Mouse (Mus musculus) ES-CJ7 (cell line): ENCODE measurements around the gene Gpr45.
"Not testable (repeated sequence)": the region's sequence is repeated elsewhere in the genome, so short reads cannot be mapped to it uniquely, and the experiment has no call there.

Experiments used
- DNase-seq: peaks from one replicate; pipeline ENCODE4 v3.0.0; 2011; ENCODE audit warnings: low read depth, low spot score

The Gpr45 gene

DNA sequence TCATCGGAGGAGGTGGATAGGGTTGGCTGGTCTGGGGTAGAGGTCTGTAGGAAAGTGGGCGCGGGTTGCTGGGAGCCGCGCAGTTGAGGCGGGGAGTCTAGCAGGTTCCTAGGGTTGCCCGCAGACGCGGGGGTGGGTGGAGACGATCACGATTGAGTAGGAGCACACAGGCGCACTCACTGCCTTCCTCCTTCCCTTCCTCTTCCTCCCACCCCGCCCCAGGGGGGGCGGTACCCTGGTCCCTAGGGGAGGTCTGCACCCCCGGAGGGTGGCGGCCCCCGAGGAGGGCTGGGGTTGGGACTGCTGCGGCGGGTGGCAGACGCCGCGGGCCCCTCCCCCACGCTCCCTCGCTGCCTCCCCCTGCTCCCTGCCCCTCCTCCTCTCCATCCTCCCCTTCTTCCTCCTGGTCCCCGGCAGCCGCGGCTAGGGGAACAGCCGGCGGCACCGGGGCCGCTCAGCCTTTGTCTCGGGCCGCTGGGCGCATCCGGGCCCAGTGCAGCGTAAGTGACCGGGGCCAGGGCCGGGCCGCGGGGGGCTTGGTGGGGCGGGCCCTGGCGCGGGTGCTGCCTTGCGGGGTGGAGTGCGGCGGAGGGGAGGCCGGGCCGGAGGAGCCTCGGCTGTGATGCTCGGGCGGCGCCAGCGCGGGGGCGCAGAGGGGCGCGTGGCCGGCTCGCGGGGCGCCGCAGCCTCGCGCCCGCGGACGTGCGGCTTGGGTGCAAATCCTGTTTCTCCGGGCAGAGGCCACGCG is at the start of gene Gpr45:
Gpr45 (plus strand) TSS at position 139 of the 748 bp plus-strand sequence.
- DNase-seq, result peak; percentile 45

DNA sequence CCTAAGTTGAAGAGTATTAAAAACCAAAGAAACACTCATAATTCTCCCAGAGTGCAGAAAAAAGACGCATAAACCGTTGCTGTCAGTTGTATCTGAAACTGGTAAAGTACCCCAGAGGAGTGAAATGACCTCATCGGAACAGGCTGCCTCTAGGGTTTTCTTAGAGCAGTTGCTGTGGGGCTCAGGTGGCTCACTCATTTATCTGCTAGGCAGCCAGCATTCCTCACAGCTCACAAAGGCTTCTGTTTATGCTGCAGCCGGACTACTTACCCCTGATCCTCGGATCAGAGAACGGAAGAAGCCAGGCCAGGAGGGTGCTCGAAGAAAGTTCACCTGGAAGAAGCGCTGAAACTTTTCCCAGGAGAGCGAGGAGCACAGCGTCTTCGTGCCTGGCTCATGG is 47.5 kb upstream of the Gpr45 start:
- DNase-seq, result no peak

GRCm38 (mm10) chr1:42906696-42907095 is 46.0 kb upstream of the Gpr45 start:
- DNase-seq, result no peak

GRCm38 (mm10) chr1:42907153-42907552 is 45.5 kb upstream of the Gpr45 start:
- peak; percentile 16 for DNase-seq

DNA sequence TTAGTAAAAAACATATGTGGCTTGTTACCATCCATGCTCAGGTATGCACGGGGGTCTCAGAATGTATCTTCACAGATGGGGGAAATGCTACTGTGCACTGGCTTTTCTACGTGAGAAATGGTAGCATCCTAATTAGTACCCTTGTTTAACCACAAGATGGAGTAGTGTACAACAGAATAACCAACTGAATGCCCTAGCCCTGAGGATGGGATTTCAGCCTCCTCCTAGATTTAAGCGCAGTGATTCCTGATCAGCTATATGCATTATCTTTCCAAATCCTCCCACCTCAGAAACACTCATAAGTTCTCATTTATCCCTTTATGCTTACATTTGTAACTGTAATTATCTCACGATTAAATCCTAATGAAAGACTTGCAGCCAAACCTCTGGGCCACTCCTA is 37.6 kb upstream of the Gpr45 start:
- DNase-seq, result peak; percentile 66

DNA sequence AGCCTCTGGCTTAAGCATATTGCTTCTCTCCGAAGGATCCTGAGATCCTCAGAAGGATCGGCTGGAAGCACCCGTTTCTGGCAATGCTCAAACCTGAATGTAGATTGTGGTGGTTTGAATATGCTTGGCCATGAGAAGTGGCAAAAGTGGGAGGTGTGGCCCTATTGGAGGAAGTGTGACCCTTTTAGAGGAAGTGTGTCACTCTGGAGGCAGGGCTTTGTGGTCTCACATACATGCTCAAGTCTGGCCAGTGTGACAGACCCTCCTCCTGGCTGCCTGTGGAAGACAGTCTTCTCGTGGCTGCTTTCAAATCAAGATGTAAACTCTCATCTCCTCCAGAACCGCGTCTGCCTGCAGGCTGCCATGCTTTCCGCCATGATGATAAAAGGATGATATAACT is 36.0 kb upstream of the Gpr45 start:
- no peak for DNase-seq

DNA sequence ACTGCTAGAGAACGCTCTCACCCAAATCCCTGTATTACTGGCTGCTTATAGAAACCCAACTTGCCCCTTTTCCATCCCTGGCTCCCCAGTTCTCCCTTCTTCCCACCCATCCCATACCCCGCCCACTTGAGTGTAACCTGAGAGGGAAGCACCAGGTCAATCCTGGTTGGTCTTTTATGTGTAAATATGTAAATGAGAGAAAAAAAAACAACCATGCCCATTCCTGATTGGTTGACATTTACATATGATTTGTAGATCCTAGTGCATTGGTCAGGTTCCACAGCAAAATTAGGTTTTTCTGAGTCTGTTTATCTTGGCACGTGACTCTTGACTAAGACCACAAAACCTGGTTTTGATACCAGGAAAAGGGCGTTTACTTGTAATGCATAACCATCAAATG is 34.8 kb upstream of the Gpr45 start:
- DNase-seq, result peak; percentile 89

GRCm38 (mm10) chr1:42923924-42924323 is 28.7 kb upstream of the Gpr45 start:
- no peak for DNase-seq

GRCm38 (mm10) chr1:42933613-42934012 is 19.1 kb upstream of the Gpr45 start:
- no peak for DNase-seq

DNA sequence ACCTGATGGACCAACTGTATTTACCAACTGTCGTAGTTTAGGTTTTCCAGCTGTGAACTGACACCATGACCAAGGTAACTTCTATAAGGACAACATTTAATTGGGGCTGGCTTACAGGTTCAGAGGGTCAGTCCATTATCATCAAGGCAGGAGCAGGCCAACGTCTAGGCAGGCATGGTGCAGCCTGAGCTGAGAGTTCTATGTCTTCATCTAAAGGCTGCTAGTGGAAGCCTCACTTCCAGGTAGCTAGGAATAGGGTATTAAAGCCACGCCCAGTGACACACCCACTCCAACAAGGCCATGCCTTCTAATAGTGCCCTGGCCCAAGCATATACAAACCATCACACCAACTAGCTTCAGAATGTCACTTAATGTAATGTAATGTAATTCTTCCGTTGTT is 4.2 kb upstream of the Gpr45 start:
- DNase-seq, result no peak

GRCm38 (mm10) chr1:42953482-42953822 is 780 bp downstream of the Gpr45 start:
- peak; percentile 19 for DNase-seq

DNA sequence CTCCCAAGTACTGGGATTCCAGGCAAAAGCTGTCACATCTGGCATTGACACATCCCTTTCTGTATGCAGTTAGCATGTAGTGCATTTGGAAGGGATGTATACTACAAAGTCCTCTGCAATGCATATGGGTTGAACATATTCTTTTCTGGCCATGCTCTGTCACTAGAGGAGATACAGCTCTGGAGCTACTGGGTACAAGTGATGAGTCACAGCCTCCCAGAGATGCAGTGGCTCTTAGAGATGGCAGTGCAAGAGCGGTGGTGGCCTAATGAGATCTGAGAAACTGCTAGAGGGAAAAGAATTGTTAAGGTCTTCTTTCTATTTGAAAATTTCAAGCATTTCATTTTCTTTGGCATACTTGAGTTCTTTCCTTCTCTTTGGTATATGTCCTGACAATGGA is 4.2 kb downstream of the Gpr45 start:
- DNase-seq, result no peak

DNA sequence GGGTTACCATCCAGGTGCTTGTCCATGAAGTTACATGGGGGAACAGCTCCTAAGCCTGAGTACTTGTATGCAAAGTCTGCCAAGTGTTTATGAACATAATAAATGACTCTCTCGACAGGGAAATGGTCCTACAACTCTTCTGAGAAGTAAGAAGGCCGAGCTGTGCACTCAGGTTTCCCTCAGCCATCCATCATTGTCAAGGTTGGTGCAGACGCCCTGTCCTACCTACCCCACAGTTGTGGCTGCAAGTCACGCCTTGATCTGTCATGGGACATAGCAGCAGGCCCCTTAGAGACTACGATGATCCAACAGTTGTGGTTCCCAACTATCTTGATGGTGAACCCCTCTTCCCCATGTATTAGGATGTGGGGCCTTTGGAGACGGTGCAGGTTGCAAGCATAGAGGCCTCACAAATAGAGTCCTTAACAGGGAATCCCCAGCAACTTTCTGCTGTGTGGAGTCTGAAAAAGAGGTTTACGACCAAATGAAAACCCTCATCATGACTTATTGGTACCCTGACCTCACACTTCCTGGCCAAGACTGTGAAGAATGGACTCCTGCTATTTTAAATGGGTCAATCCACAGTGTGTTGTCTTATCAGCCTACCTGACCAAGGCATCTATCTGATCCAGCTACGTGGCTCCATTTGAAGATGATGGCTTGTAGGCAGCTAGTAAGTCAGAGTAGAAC is 30.6 kb downstream of the Gpr45 start:
- no peak for DNase-seq

GRCm38 (mm10) chr1:42984119-42984518 is 31.4 kb downstream of the Gpr45 start:
- DNase-seq, result no peak

- DNase-seq, result no peak
Observed at GRCm38 (mm10) chr1:42988996-42989395, 36.3 kb downstream of the Gpr45 start.

DNA sequence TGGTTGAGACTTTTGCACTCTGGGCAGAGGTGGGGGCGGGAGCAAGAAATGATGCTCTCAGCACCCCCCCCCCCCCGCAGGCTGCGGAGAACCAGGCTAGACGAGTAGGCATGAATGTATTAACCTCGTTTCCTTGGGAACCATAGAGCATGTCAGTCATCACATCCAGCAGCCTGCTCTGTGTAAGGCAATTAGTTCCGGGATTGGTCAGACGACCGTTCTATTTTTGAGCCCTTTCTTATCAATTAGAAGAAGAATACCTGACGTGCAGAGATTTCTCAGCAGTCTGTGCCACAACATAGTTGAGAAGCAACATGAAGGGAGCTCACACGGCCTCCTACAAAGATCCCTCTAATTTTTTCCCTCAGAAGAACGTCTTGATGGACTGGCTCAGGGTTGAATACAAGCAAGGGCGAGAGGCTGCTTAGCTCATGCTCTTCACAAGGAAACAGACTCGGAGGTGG is 53.4 kb downstream of the Gpr45 start:
- no peak for DNase-seq

GRCm38 (mm10) chr1:43006524-43006923 is 53.9 kb downstream of the Gpr45 start:
- no peak for DNase-seq

- no peak for DNase-seq
Observed at GRCm38 (mm10) chr1:43010461-43010860, 57.8 kb downstream of the Gpr45 start.

- DNase-seq, result not testable (repeated sequence)
Observed at GRCm38 (mm10) chr1:43015153-43015685, 62.5 kb downstream of the Gpr45 start.

GRCm38 (mm10) chr1:43036014-43036413 is 83.3 kb downstream of the Gpr45 start:
- no peak for DNase-seq

DNA sequence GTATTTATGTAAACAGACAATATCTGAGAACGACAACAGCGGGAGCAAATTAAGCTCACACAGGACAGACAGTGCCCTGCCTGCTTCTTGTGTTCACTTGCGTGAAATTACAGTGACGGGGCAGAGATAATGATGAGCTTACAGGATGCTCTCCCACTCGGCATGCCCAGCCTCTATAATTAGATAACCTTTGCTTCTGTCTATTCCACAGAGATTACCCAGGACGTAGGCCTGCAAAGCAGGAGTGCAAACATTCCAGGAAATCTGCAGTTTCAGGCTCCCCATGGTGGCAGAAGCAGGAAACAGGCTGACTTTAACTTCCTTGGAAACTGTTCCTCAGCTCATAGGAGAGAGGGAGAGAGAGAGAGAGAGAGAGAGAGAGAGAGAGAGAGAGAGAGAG is 89.6 kb downstream of the Gpr45 start:
- no peak for DNase-seq

DNA sequence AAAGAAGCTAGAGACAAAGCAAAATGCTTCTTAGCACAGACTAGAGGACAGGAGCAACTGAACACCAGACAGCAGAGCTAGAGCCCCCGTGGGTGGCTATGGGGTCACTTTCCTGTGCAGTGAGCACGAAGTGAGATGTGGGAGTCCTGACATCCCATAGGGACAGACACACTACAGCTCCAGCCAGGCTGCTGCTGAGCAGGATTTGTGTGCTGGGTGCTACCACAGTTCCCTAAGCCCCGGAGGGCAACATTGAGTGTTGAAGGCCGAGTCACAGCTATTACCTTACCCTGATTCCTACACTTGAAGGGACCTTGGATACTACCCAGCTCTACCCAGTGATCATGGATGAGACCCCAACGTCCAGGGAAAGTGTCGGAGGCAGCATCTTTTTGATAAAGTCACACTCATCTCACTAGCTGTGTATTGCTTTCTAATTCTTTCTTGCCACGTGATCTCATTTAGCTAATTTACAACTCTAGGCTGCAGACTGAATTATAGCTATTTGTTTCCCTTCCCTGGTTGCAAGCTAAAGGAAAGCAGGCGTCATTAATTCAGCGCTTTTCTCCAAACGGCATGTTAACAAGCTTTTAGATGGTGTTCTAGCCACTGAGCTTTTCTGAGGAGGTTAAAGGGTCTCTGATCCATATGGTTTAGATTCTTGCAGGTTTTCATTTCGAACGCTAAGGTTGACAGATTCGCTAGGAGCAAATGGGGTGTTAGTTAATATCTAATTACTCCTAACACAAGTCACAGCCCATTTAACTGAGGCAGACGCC is 92.7 kb downstream of the Gpr45 start:
- DNase-seq, result no peak
